Mouse (Mus musculus) CD8-positive naive resting alpha-beta T cell, adult 57 days (primary cell): ENCODE data around the gene Clec4e. TPM values are rescaled to one million over a fixed set of nuclear protein-coding genes. Genes with fewer than 3 reads are reported as not detected.

Source experiments
- total RNA-seq: library from RNA; stranded (reverse); gene quantifications from one replicate; pipeline ENCODE4 v1.2.4, GENCODE M21; 2023

The Clec4e gene
- total RNA-seq: 2.7 TPM

GRCm38 (mm10) chr6:123289753-123290152 is at the start of gene Clec4e:
TSS of gene Clec4e (minus strand) at chr6:123289870.

GRCm38 (mm10) chr6:123308033-123308432 is 18.4 kb upstream of the Clec4e start, which contains the start of gene Vmn2r19:
TSS of gene Vmn2r19 (plus strand) at chr6:123308333.

GRCm38 (mm10) chr6:123261555-123262161 is 28.0 kb downstream of the Clec4e start, which contains the start of gene Clec4d:
TSS of gene Clec4d (plus strand) at chr6:123262111.

Other genes starting within 250 kb of the Clec4e start
- not detected for gene Clec4b1, start 239.9 kb downstream of the Clec4e start, total RNA-seq
- 1.5 TPM for gene Clec4a2, start 183.4 kb downstream of the Clec4e start, total RNA-seq
- not detected for gene Clec4b2, start 117.0 kb downstream of the Clec4e start, total RNA-seq
- 0.61 TPM for gene Clec4n, start 60.0 kb downstream of the Clec4e start, total RNA-seq
- not detected for gene Clec4d, start 27.8 kb downstream of the Clec4e start, total RNA-seq
- gene Vmn2r19, start 18.5 kb upstream of the Clec4e start, total RNA-seq: not detected
- 0.03 TPM for gene Vmn2r20, start 128.2 kb upstream of the Clec4e start, total RNA-seq
- not detected for gene Vmn2r21, start 243.5 kb upstream of the Clec4e start, total RNA-seq